Mouse (Mus musculus): ENCODE data around the gene Ccdc146.

GRCm38 (mm10) chr5:21440833-21441530 is 16.5 kb upstream of the Ccdc146 start:
- TF ChIP-seq CTCF (IDR thresholded peaks at IDR 0.05; ENCODE audit: borderline replicate concordance, extremely low read depth, insufficient read depth, insufficient read length) (no peak), POLR2A (IDR thresholded peaks at IDR 0.05; ENCODE audit: borderline replicate concordance, extremely low read depth, insufficient read depth, insufficient read length, poor library complexity, severe bottlenecking) (no peak)

All from brain, embryonic 14.5 days (tissue).